Mouse (Mus musculus): ENCODE measurements around the gene Smim6.

DNA sequence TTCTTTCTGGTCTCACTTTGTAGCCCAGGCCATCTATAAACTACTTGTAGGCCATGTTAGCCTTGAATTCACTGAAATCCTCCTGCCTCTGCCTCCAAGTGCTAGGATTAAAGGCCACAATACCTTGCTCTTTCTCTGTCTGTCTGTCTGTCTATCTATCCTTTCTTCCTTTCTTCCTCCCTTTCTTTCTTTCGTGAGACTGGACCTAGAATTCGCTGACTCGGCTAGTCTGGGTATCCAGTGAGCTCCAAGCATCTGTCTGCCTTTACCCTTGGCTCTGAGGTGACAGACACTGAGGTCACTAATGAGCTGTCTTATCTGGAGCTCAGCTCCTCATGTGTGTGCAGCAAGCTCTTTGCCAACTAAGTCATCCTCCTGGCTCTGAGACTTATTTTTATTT is 35.9 kb upstream of the Smim6 start:
- no peak for TF ChIP-seq POLR2A (IDR thresholded peaks at IDR 0.05; ENCODE audit: low read depth, low read length)
- TF ChIP-seq CTCF (conservative IDR thresholded peaks at IDR 0.05; ENCODE audit: insufficient read depth, insufficient read length, low read depth, low read length): no peak
